Mouse (Mus musculus) hindbrain, embryonic 15.5 days (tissue): ENCODE data around the gene Sbf2. TPM values are rescaled to one million over a fixed set of nuclear protein-coding genes. Genes with fewer than 3 reads are reported as not detected.

Experiments used
- ATAC-seq: fragments of 200-750 bp; cut with Nextera tagmentation; 2 replicates; pipeline ENCODE4 v1.8.0; 2017; ENCODE audit warnings: low read depth, moderate number of reproducible peaks, moderate TSS enrichment; ENCODE audit not compliant: low FRiP score
- H3K27ac ChIP-seq: fragments of 300-500 bp; sonication (generic); replicated peaks from 2 replicates; pipeline ENCODE4 v1.5.1; 2015; ENCODE audit warnings: mild to moderate bottlenecking, inconsistent platforms
- H3K27me3 ChIP-seq: fragments of 300-500 bp; sonication (generic); 2 replicates; pipeline ENCODE4 v1.6.1; 2015; ENCODE audit warnings: control low read depth, inconsistent platforms
- H3K36me3 ChIP-seq: fragments of 300-500 bp; sonication (generic); 2 replicates; pipeline ENCODE4 v1.6.1; 2015; ENCODE audit warnings: control low read depth, inconsistent platforms
- H3K4me1 ChIP-seq: fragments of 300-500 bp; sonication (generic); replicated peaks from 2 replicates; pipeline ENCODE4 v1.6.1; 2015; ENCODE audit warnings: control low read depth, inconsistent platforms
- H3K4me2 ChIP-seq: fragments of 300-500 bp; sonication (generic); 2 replicates; pipeline ENCODE4 v1.6.1; 2015; ENCODE audit warnings: moderate library complexity, mild to moderate bottlenecking, inconsistent platforms
- H3K4me3 ChIP-seq: fragments of 300-500 bp; sonication (generic); 2 replicates; pipeline ENCODE4 v1.5.1; 2015; ENCODE audit warnings: mild to moderate bottlenecking, inconsistent platforms
- H3K9ac ChIP-seq: fragments of 300-500 bp; sonication (generic); 2 replicates; pipeline ENCODE4 v1.6.1; 2015; ENCODE audit warnings: inconsistent platforms
- H3K9me3 ChIP-seq: fragments of 300-500 bp; sonication (generic); 2 replicates; pipeline ENCODE4 v1.6.1; 2016; ENCODE audit warnings: control low read depth, inconsistent platforms
- WGBS: fragments of 180-500 bp; shearing (Covaris S2); methylation state at CpG from one replicate; pipeline ENCODE4 v1.1.7; 2015; 5-methylcytosine and 5-hydroxymethylcytosine counted together
- polyA plus RNA-seq: library from polyadenylated mRNA; unstranded; fragments of >200 nt; fragmentation: Nextera tagmentation; extraction: Ambion mirVana; gene quantifications from 2 replicates; pipeline ENCODE4 v1.2.1, GENCODE M21; 2015

The Sbf2 gene
- polyA plus RNA-seq, 1 experiment from 2014 or later = 55.1 TPM

DNA sequence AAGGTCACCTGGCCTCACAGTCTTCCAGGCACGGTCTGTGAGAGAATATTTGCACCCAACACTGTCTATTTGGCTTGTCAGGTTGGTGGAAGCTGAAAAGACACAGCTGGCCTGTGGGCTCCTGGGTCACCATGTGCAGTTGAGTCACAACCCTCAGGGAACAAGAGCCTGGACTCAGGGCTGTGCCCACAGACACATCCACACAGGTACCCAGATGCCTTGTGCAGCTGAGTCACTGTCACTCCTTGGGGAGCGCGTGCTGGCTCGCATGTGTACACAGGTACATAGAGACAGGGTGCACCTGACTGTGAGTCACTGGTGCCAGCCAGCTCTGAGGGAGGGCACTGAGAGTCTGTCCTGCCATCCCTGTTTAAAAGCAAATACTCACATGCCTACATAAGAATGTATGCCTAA, 326.5 kb downstream of the Sbf2 start:
- Histone ChIP-seq H3K4me3 (no peak overlapping the region), H3K4me2 (no peak overlapping the region), H3K9me3 (no peaks in the 10 kb centered on the region), H3K9ac (no peak overlapping the region), H3K4me1 (peaks cover 6% of the 10 kb centered on the region; the same call in 1 of the 2 replicates), H3K27ac (no peak overlapping the region), H3K36me3 (no peaks in the 10 kb centered on the region), H3K27me3 (no peaks in the 10 kb centered on the region)
- ATAC-seq = no peak
- 86% methylated on average over 4 of the region's 4 CpGs for WGBS

DNA sequence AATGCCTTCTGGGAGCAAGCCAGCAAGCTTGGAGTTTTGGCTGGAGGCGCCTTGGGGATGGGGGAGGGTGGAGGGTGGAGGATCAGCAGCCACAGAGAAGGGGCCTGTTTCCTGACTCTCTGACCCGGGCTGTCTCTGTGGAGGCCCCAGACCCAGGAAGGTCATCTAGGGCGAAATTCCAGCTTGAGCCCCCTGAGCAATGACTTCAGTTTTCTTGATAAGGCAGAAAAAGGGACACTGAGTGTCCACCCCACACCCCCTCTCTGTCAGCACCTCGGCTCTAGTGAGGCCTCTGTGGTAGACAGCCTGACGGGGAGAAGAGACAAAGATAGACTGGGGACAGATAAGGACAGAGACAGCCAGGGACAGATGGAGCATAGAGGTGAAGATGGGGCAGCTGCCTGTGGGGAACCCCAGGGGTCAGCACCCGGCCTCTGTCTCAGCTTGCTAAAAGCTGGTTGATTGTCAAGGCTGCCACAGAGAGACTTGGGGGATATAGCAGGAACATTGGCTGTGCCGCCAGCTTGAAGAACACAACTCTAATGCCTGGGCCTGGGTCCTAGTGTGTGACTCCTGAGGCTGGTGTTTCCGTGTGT, 327.1 kb downstream of the Sbf2 start:
- Histone ChIP-seq H3K9me3 (no peaks in the 10 kb centered on the region), H3K9ac (no peak overlapping the region), H3K4me1 (peaks cover 6% of the 10 kb centered on the region; the same call in 1 of the 2 replicates), H3K36me3 (no peaks in the 10 kb centered on the region), H3K4me2 (no peak overlapping the region), H3K27me3 (no peaks in the 10 kb centered on the region), H3K27ac (no peak overlapping the region), H3K4me3 (no peak overlapping the region)
- 69% methylated on average over 8 of the region's 8 CpGs for WGBS
- no peak; the same call in 1 of the 2 replicates for ATAC-seq

GRCm38 (mm10) chr7:110286838-110287475, 327.8 kb downstream of the Sbf2 start:
- no peaks in the 10 kb centered on the region for H3K27me3 ChIP-seq
- H3K4me2 ChIP-seq = peak overlapping the region; percentile 11; the same call in 1 of the 2 replicates
- H3K4me1 ChIP-seq = peaks cover 6% of the 10 kb centered on the region; the same call in 1 of the 2 replicates
- no peak overlapping the region for H3K9ac ChIP-seq
- no peaks in the 10 kb centered on the region for H3K36me3 ChIP-seq
- H3K4me3 ChIP-seq = no peak overlapping the region
- ATAC-seq = peak; percentile 85
- no peaks in the 10 kb centered on the region for H3K9me3 ChIP-seq
- 8% methylated on average over 12 of the region's 12 CpGs for WGBS
- H3K27ac ChIP-seq = no peak overlapping the region

DNA sequence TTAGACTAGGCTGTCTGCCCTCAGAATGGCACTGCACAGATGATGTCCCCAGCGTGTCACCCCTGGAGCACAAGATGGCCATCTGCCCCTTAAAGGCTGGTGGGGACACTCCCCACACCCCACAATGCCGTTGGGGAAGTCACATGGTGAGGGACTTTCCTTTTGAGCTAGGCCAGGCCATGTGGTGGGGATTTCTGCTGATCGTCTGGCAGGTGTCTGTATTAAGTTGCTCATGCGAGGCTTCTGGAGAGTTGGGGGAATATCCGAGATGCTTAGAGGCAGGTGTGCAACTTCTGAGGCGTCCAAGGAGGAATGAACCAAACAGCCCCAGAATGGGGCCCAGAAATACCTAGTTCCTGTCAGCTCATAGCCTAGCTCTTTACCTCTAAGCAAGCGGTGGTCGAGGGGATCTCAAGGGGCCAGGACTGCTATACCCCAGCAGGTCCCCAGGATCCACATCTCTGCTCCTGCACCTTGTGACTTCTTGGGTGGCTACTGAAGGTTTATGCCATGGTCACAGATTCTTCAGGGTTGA, 328.5 kb downstream of the Sbf2 start:
- Histone ChIP-seq H3K9me3 (no peaks in the 10 kb centered on the region), H3K27me3 (no peaks in the 10 kb centered on the region), H3K9ac (no peak overlapping the region), H3K4me3 (no peak overlapping the region), H3K36me3 (no peaks in the 10 kb centered on the region), H3K27ac (no peak overlapping the region), H3K4me2 (no peak overlapping the region), H3K4me1 (peaks cover 6% of the 10 kb centered on the region; the same call in 1 of the 2 replicates)
- no peak for ATAC-seq
- 82% methylated on average over 8 of the region's 8 CpGs for WGBS

DNA sequence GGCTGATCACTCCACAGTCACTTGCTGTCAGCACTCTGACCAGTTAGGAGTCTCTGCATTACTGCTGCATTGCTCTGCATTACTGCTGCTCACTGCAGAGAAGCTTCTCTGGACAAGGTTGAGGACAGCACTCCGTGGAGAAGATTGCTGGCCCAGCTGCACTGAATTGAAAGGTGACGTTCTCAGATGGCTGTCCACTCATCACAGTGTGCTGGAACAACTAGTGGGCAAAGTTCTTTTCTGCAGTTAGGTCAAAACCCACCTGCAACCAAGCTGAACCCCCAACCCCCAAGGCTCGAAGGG, 328.9 kb downstream of the Sbf2 start:
- Histone ChIP-seq H3K27ac (no peak overlapping the region), H3K9me3 (no peaks in the 10 kb centered on the region), H3K36me3 (no peaks in the 10 kb centered on the region), H3K4me2 (no peak overlapping the region), H3K4me3 (no peak overlapping the region), H3K9ac (no peak overlapping the region), H3K4me1 (peaks cover 6% of the 10 kb centered on the region; the same call in 1 of the 2 replicates), H3K27me3 (no peaks in the 10 kb centered on the region)
- 75% methylated on average over 3 of the region's 3 CpGs for WGBS
- ATAC-seq = no peak

DNA sequence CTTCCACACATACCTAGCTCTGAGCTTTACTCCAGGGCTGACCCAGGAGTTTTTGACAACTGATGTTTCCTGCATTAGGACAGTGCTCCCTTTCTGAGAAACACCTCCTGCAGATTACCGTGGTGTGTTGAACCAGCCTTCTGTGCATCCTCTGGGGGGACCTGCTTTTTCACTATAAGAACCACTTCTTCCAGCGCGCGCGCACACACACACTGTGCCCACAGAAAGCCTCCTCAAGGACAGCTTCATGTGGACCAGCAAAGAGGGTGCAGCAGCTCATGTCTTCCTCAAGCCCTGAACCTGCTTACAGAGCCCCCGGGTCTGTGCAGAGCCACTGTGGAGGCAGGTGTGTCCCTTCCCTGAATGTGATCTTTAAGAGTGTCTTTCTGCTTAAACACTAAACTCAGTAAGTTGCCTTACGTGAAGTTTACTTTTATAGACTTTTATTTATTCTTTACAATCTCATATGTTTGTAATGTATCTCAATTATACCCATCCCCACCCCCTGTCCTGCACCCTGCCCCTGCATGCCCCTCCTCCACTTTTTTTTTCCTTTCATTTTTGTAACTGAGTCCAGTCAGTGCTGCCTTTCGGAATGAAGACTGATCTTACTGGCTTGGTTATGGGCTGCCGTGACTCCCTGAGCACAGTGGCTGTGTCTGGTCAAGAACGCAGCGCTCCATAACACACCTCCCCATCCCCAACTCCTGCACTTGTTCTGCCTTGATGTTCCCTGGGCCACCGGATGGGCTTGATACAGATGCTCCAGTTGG, 329.5 kb downstream of the Sbf2 start:
- ATAC-seq = no peak
- H3K4me2 ChIP-seq = no peak overlapping the region
- WGBS = 92% methylated on average over 12 of the region's 12 CpGs
- no peaks in the 10 kb centered on the region for H3K9me3 ChIP-seq
- no peaks in the 10 kb centered on the region for H3K27me3 ChIP-seq
- no peak overlapping the region for H3K4me3 ChIP-seq
- no peak overlapping the region for H3K27ac ChIP-seq
- H3K4me1 ChIP-seq = peaks cover 6% of the 10 kb centered on the region; the same call in 1 of the 2 replicates
- no peaks in the 10 kb centered on the region for H3K36me3 ChIP-seq
- no peak overlapping the region for H3K9ac ChIP-seq

DNA sequence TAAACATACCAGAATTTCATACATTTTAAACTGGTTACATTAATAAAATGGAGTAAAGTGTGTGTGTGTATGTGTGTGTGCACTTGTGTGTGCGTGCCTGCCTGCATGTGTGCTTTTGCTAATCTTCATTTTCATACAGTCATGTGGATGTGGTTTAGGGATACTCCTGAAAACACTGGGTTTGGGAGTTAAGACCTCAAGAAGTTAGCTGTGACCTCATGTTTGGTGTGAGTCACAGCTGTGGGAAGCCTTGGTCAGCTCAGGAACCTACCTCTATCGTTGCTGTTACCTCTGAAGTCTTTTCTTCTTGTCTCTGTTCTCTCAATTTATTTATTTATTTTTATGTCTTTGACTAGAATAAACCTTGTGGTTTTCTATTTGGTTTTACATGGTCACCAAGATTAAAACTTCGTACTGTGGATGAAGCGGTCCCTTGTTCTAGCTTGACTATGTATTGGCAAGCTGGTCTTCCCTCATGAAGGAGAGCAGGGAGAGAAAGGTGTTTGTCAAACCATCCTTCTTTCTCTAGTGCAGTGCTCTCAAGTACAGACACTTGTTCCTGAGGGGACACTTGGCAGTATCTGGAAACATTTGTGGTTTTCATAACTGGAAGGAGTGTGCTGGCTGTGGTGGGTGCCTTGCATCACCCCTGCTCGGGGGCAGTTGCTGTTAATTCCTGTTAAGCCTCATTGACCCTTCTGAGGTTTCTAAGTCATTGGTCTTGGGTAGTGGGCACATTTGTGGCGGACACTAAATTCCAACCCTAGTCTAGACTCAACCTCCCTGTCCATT, 331.0 kb downstream of the Sbf2 start:
- H3K36me3 ChIP-seq = no peaks in the 10 kb centered on the region
- no peaks in the 10 kb centered on the region for H3K27me3 ChIP-seq
- no peak for ATAC-seq
- 96% methylated on average over 6 of the region's 6 CpGs for WGBS
- no peak overlapping the region for H3K4me3 ChIP-seq
- H3K27ac ChIP-seq = no peak overlapping the region
- no peak overlapping the region for H3K9ac ChIP-seq
- H3K4me1 ChIP-seq = peaks cover 6% of the 10 kb centered on the region; the same call in 1 of the 2 replicates
- no peaks in the 10 kb centered on the region for H3K9me3 ChIP-seq
- no peak overlapping the region for H3K4me2 ChIP-seq

- Histone ChIP-seq H3K4me1 (peaks cover 6% of the 10 kb centered on the region; the same call in 1 of the 2 replicates), H3K9me3 (no peaks in the 10 kb centered on the region), H3K36me3 (no peaks in the 10 kb centered on the region), H3K27ac (no peak overlapping the region), H3K27me3 (no peaks in the 10 kb centered on the region), H3K9ac (no peak overlapping the region), H3K4me2 (no peak overlapping the region), H3K4me3 (no peak overlapping the region)
- no peak for ATAC-seq
- WGBS = 88% methylated on average over 11 of the region's 11 CpGs
Measured at GRCm38 (mm10) chr7:110282797-110283196, 331.9 kb downstream of the Sbf2 start.

DNA sequence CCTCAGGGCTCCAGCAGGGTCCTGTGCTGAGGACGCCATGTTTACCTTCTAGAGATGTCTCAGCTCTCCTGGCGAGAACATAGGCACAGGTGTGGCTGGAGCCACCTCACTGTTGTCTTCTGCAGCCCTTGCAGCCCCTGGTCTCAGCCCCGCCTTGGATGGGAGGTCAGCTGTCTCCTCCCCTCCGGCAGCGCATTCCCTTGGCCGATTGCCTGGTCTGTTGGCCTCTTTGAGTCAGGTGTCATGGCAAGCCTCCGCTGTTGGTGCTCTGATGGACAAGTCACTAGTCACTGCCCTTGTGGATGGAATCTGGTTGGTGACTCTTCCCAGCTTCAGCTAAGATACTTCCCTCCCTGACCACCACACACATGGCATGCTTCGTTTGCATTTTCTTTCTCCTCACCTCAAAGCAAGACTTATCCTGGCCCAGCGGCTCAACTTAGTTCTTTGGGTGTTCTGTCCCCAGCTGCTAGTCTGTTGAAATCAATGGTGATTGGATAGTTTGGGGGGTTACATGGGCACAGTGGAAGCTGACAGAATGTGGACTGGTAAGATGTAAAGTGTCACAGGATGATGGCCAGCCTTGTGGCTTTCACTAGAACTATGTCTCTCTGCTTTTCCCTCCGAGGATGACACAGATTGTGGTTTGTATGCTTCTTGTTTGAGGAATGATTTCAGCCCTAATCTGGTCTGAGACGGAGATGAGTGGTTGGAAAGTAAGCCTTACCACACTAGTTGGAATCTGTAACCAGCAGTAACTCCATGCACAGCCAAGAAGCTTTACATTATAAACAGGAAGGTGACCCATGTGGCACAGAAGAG, 333.1 kb downstream of the Sbf2 start:
- H3K4me1 ChIP-seq = no peaks in the 10 kb centered on the region
- H3K4me2 ChIP-seq = no peak overlapping the region
- H3K27me3 ChIP-seq = no peaks in the 10 kb centered on the region
- H3K9me3 ChIP-seq = no peaks in the 10 kb centered on the region
- no peak for ATAC-seq
- no peak overlapping the region for H3K9ac ChIP-seq
- 96% methylated on average over 11 of the region's 11 CpGs for WGBS
- no peaks in the 10 kb centered on the region for H3K36me3 ChIP-seq
- no peak overlapping the region for H3K27ac ChIP-seq
- H3K4me3 ChIP-seq = no peak overlapping the region

- 94% methylated on average over 4 of the region's 4 CpGs for WGBS
- Histone ChIP-seq H3K36me3 (no peaks in the 10 kb centered on the region), H3K9me3 (no peaks in the 10 kb centered on the region), H3K4me1 (no peaks in the 10 kb centered on the region), H3K4me2 (no peak overlapping the region), H3K27ac (no peak overlapping the region), H3K27me3 (no peaks in the 10 kb centered on the region), H3K4me3 (no peak overlapping the region), H3K9ac (no peak overlapping the region)
- ATAC-seq = no peak
Measured at GRCm38 (mm10) chr7:110279183-110279582, 335.5 kb downstream of the Sbf2 start.

- Histone ChIP-seq H3K9me3 (no peaks in the 10 kb centered on the region), H3K4me2 (no peak overlapping the region), H3K9ac (no peak overlapping the region), H3K36me3 (no peaks in the 10 kb centered on the region), H3K27ac (no peak overlapping the region), H3K4me3 (no peak overlapping the region), H3K4me1 (no peaks in the 10 kb centered on the region), H3K27me3 (no peaks in the 10 kb centered on the region)
- WGBS = 90% methylated on average over 5 of the region's 5 CpGs
- ATAC-seq = no peak
Measured at GRCm38 (mm10) chr7:110277734-110278245, 336.9 kb downstream of the Sbf2 start.
